Mouse (Mus musculus) stomach, postnatal 0 days (tissue): ENCODE measurements at regions not wholly inside any gene's neighbourhood (a gene's known extent, or its start where the extent isn't known, plus 50 kb on each side); places are given as distances from the start of the nearest gene placed in this dataset.

Source experiments
- CTCF ChIP-seq: IDR thresholded peaks from 2 replicates; pipeline ENCODE4 v1.5.1; 2016; ENCODE audit warnings: antibody characterized with exemption, low read depth, mild to moderate bottlenecking, moderate library complexity
- EP300 ChIP-seq: optimal IDR thresholded peaks from 2 replicates; pipeline ENCODE3; 2016; ENCODE audit warnings: antibody characterized with exemption

DNA sequence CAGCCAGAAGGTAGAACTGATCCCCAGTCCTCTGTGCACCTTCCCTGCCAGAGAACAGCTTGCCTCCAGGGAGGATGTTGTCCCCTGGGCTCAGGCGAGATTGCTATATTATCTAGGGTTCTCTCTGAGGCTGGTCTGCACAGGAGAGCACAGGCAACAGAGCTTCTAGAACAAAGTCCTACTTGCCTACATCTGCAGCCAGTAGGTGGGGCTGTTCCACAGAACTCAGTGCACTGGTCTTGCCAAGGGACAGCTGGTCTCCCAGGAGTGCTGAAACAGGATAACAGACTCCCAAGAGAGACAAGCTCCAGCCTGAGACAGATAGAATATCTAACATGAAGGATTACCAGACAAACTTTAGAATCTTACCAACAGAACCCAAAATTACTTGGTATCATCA lies 1600.5 kb downstream of the D3Ertd751e start:
- TF ChIP-seq CTCF = peak; percentile 37
- no peak for TF ChIP-seq EP300
